Mouse (Mus musculus): ENCODE data around the gene Brpf1. TPM values are rescaled to one million over a fixed set of nuclear protein-coding genes. Genes with fewer than 3 reads are reported as not detected.

The Brpf1 gene
- polyA plus RNA-seq, 1 experiment from 2014 or later: 14.3 TPM

- 97% methylated on average over 4 of the region's 4 CpGs for WGBS
- no peak for ATAC-seq (ENCODE audit: low read depth)
These were observed 66.6 kb downstream of the Brpf1 start for GRCm38 (mm10) chr6:113373491-113373890.

More at GRCm38 (mm10) chr6:113373491-113373890, 66.6 kb downstream of the Brpf1 start:
- Histone ChIP-seq H3K4me3 (ENCODE audit: low read depth, low read length) (no peak overlapping the region), H3K9me3 (ENCODE audit: control insufficient read depth, low read length) (no peaks in the 10 kb centered on the region), H3K4me1 (ENCODE audit: control insufficient read depth, insufficient read depth, low read length) (peaks cover 4% of the 10 kb centered on the region; the same call in 1 of the 2 replicates), H3K9ac (replicated peaks; ENCODE audit: low read depth, low read length) (no peak overlapping the region), H3K27ac (ENCODE audit: low read depth, low read length) (no peak overlapping the region), H3K36me3 (ENCODE audit: control insufficient read depth, insufficient read depth, low read length) (peaks cover 50% of the 10 kb centered on the region), H3K27me3 (ENCODE audit: control insufficient read depth, insufficient read depth, low read length) (no peaks in the 10 kb centered on the region), H3K4me2 (ENCODE audit: low read depth, low read length) (no peak overlapping the region)

Other genes with a start within 250 kb of the Brpf1 start
- gene Setd5, start 229.8 kb upstream of the Brpf1 start, polyA plus RNA-seq (2014; fragmentation: Nextera tagmentation; extraction: Ambion mirVana): 56.3 and 63.1 TPM in 2 replicates
- 21.5 and 21.9 TPM in 2 replicates for gene Lhfpl4, start 111.8 kb upstream of the Brpf1 start, polyA plus RNA-seq (2014; fragmentation: Nextera tagmentation; extraction: Ambion mirVana)
- gene Mtmr14, start 69.3 kb upstream of the Brpf1 start, polyA plus RNA-seq (2014; fragmentation: Nextera tagmentation; extraction: Ambion mirVana): 30.6 and 38.3 TPM in 2 replicates
- 1.1 and 2.6 TPM in 2 replicates for gene Cpne9, start 24.8 kb upstream of the Brpf1 start, polyA plus RNA-seq (2014; fragmentation: Nextera tagmentation; extraction: Ambion mirVana)
- 7.6 and 8.9 TPM in 2 replicates for gene Ogg1, start 19.8 kb downstream of the Brpf1 start, polyA plus RNA-seq (2014; fragmentation: Nextera tagmentation; extraction: Ambion mirVana)
- gene Camk1, start 36.8 kb downstream of the Brpf1 start, polyA plus RNA-seq (2014; fragmentation: Nextera tagmentation; extraction: Ambion mirVana): 93.6 and 110 TPM in 2 replicates
- 66.3 and 78.5 TPM in 2 replicates for gene Tada3, start 70.7 kb downstream of the Brpf1 start, polyA plus RNA-seq (2014; fragmentation: Nextera tagmentation; extraction: Ambion mirVana)
- gene Arpc4, start 71.0 kb downstream of the Brpf1 start, polyA plus RNA-seq (2014; fragmentation: Nextera tagmentation; extraction: Ambion mirVana): 238 and 253 TPM in 2 replicates
- gene Ttll3, start 82.1 kb downstream of the Brpf1 start, polyA plus RNA-seq (2014; fragmentation: Nextera tagmentation; extraction: Ambion mirVana): 8.9 and 9.1 TPM in 2 replicates
- gene Rpusd3, start 112.2 kb downstream of the Brpf1 start, polyA plus RNA-seq (2014; fragmentation: Nextera tagmentation; extraction: Ambion mirVana): 19.7 and 23.6 TPM in 2 replicates
- gene Cidec, start 128.6 kb downstream of the Brpf1 start, polyA plus RNA-seq (2014; fragmentation: Nextera tagmentation; extraction: Ambion mirVana): not detected in 2 replicates
- gene Jagn1, start 135.4 kb downstream of the Brpf1 start, polyA plus RNA-seq (2014; fragmentation: Nextera tagmentation; extraction: Ambion mirVana): 91.1 and 96.4 TPM in 2 replicates
- gene Il17re, start 151.3 kb downstream of the Brpf1 start, polyA plus RNA-seq (2014; fragmentation: Nextera tagmentation; extraction: Ambion mirVana): 0.21 and 0.28 TPM in 2 replicates
- 1.6 and 2.4 TPM in 2 replicates for gene Il17rc, start 164.3 kb downstream of the Brpf1 start, polyA plus RNA-seq (2014; fragmentation: Nextera tagmentation; extraction: Ambion mirVana)
- 66.4 and 72.4 TPM in 2 replicates for gene Creld1, start 176.2 kb downstream of the Brpf1 start, polyA plus RNA-seq (2014; fragmentation: Nextera tagmentation; extraction: Ambion mirVana)
- gene Prrt3, start 194.8 kb downstream of the Brpf1 start, polyA plus RNA-seq (2014; fragmentation: Nextera tagmentation; extraction: Ambion mirVana): 8.4 and 9.1 TPM in 2 replicates
- 111 and 116 TPM in 2 replicates for gene Emc3, start 224.5 kb downstream of the Brpf1 start, polyA plus RNA-seq (2014; fragmentation: Nextera tagmentation; extraction: Ambion mirVana)
- gene Fancd2, start 224.5 kb downstream of the Brpf1 start, polyA plus RNA-seq (2014; fragmentation: Nextera tagmentation; extraction: Ambion mirVana): 1.2 and 1.5 TPM in 2 replicates

Data from neural tube, embryonic 14.5 days (tissue).